8 mouse cellular contexts compared by ENCODE assay signal in the genomic region with DNA sequence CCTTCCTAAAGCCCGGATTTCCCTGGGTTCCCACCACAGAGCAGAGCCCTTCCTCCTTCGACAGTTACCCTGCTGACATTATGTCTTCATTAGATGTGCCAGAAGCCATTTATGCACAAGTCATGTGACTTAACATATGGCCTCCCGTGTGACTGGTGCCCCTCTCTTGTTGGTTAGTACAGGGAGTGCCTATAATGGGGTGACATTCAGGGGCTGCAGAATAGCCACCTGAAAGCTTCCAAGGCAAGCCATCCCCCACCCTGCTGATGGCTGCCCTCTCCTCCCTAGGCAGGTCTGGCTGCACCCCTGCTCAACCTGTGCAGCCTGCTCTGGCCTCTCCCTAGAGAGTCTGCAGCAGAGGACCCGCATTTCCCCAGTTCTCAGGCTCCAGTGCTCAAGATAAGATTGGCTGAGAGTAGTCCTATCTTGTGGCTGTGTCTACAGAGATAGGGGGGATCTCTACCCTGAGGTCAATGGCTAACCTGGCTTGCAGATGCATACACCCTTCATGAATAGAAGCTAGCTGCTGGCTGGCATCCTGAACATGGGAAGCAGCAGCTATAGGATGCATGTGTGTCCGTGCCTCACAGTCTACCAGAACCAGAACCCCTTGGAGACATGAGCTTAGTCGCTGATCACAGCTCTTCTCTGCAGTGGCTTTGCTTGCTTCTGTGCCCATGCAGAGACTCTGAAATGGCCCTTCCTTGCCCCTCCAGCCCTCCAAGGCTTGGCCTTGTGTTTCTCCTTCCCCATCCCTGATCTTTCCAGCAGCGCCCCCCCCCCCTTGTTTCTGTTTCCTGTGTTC. TPM values are rescaled to one million over a fixed set of nuclear protein-coding genes. Genes with fewer than 3 reads are reported as not detected.
DNase-seq lines count a peak whose midpoint lies in the region; ATAC-seq lines count a peak whose summit lies in the region.

No protein-coding gene starts in this region.

- peak overlapping the region; percentile 66 for H3K4me3 ChIP-seq in embryonic facial prominence, embryonic 13.5 days
- H3K4me3 ChIP-seq in intestine, embryonic 15.5 days (replicated peaks): peak overlapping the region; percentile 51
- peak overlapping the region; percentile 58; the same call in 1 of the 2 replicates for H3K4me3 ChIP-seq in neural tube, embryonic 12.5 days

- H3K4me2 ChIP-seq in embryonic facial prominence, embryonic 13.5 days: peak overlapping the region; percentile 92
- peak overlapping the region; percentile 83 for H3K4me2 ChIP-seq in intestine, embryonic 15.5 days (replicated peaks)
- peak overlapping the region; percentile 95 for H3K4me2 ChIP-seq in neural tube, embryonic 12.5 days (replicated peaks)

- peak; percentile 28 for DNase-seq in layer of hippocampus, adult 9-11 months
- no peak for DNase-seq in layer of hippocampus, postnatal 25 days (ENCODE audit: extremely low spot score in 1 of 2, low spot score in 1 of 2)
- DNase-seq in frontal cortex, postnatal 36 days (ENCODE audit: low spot score in 2 of 2): no peak
- DNase-seq in cerebellum, adult 8-10 months: no peak
- DNase-seq in kidney, postnatal 14 days: no peak

- H3K27ac ChIP-seq in embryonic facial prominence, embryonic 13.5 days: peak overlapping the region; percentile 82
- H3K27ac ChIP-seq in intestine, embryonic 15.5 days: peak overlapping the region; percentile 95
- no peak overlapping the region for H3K27ac ChIP-seq in neural tube, embryonic 12.5 days

- no peak for ATAC-seq in embryonic facial prominence, embryonic 13.5 days (ENCODE audit: insufficient number of reproducible peaks, insufficient read depth, low FRiP score, low TSS enrichment, low read depth)
- 0 out of 2 replicates have a peak, but pooled peaks have one; percentile 4 for ATAC-seq in intestine, embryonic 15.5 days
- no peak for ATAC-seq in neural tube, embryonic 12.5 days (ENCODE audit: low FRiP score, low read depth)

- peak overlapping the region; percentile 84 for H3K9ac ChIP-seq in embryonic facial prominence, embryonic 13.5 days
- H3K9ac ChIP-seq in intestine, embryonic 15.5 days: peak overlapping the region; percentile 90
- H3K9ac ChIP-seq in neural tube, embryonic 12.5 days: 0 out of 2 replicates have a peak overlapping the region, but pooled peaks have one; percentile 85

- peaks cover 74% of the 10 kb centered on the region for H3K4me1 ChIP-seq in embryonic facial prominence, embryonic 13.5 days
- peaks cover 76% of the 10 kb centered on the region for H3K4me1 ChIP-seq in intestine, embryonic 15.5 days (replicated peaks)
- peaks cover 35% of the 10 kb centered on the region for H3K4me1 ChIP-seq in neural tube, embryonic 12.5 days

- H3K9me3 ChIP-seq in embryonic facial prominence, embryonic 13.5 days: no peaks in the 10 kb centered on the region
- H3K9me3 ChIP-seq in intestine, embryonic 15.5 days: no peaks in the 10 kb centered on the region
- H3K9me3 ChIP-seq in neural tube, embryonic 12.5 days: no peaks in the 10 kb centered on the region

- no peaks in the 10 kb centered on the region for H3K27me3 ChIP-seq in embryonic facial prominence, embryonic 13.5 days
- H3K27me3 ChIP-seq in intestine, embryonic 15.5 days (replicated peaks): no peaks in the 10 kb centered on the region
- peaks cover 41% of the 10 kb centered on the region for H3K27me3 ChIP-seq in neural tube, embryonic 12.5 days (replicated peaks)

- H3K36me3 ChIP-seq in embryonic facial prominence, embryonic 13.5 days: peaks cover under 1% of the 10 kb centered on the region; the same call in 1 of the 2 replicates
- no peaks in the 10 kb centered on the region for H3K36me3 ChIP-seq in intestine, embryonic 15.5 days
- H3K36me3 ChIP-seq in neural tube, embryonic 12.5 days: no peaks in the 10 kb centered on the region

- 33% methylated on average over 7 of the region's 7 CpGs for WGBS in embryonic facial prominence, embryonic 13.5 days
- WGBS in intestine, embryonic 15.5 days: 37% methylated on average over 7 of the region's 7 CpGs
- 40% methylated on average over 7 of the region's 7 CpGs for WGBS in neural tube, embryonic 12.5 days

RNA-seq across cellular contexts. Expression of a gene that starts 1.3 kb away (rescaled TPM):
- total RNA-seq in layer of hippocampus, postnatal 25 days (2021): 10 to 100 TPM; 28.9 to 31.4 TPM
- polyA plus RNA-seq in embryonic facial prominence, embryonic 13.5 days (2015; fragmentation: Nextera tagmentation; extraction: Ambion mirVana): 13.7 and 16.0 TPM in 2 replicates
- polyA plus RNA-seq in intestine, embryonic 15.5 days (2015; fragmentation: Nextera tagmentation; extraction: Ambion mirVana): 20.3 and 21.4 TPM in 2 replicates
- 4.9 and 5.3 TPM in 2 replicates for polyA plus RNA-seq in neural tube, embryonic 12.5 days (2016; fragmentation: Nextera tagmentation; extraction: Ambion mirVana)

RNA-seq across cellular contexts. Expression of a gene that starts 36.5 kb away (rescaled TPM):
- 100 to 1,000 TPM in 1 of 2 experiments, 10 to 100 TPM in 1; 92.1 to 104 TPM for total RNA-seq in layer of hippocampus, postnatal 25 days (2021)
- 0.18 and 0.22 TPM in 2 replicates for polyA plus RNA-seq in embryonic facial prominence, embryonic 13.5 days (2015; fragmentation: Nextera tagmentation; extraction: Ambion mirVana)
- 0.10 and 0.29 TPM in 2 replicates for polyA plus RNA-seq in intestine, embryonic 15.5 days (2015; fragmentation: Nextera tagmentation; extraction: Ambion mirVana)
- 1.2 and 2.0 TPM in 2 replicates for polyA plus RNA-seq in neural tube, embryonic 12.5 days (2016; fragmentation: Nextera tagmentation; extraction: Ambion mirVana)

RNA-seq across cellular contexts. Expression of a gene that starts 36.8 kb away (rescaled TPM):
- total RNA-seq in layer of hippocampus, postnatal 25 days (2021): 1 to 10 TPM; 6.1 to 6.8 TPM
- 2.0 and 2.1 TPM in 2 replicates for polyA plus RNA-seq in embryonic facial prominence, embryonic 13.5 days (2015; fragmentation: Nextera tagmentation; extraction: Ambion mirVana)
- polyA plus RNA-seq in intestine, embryonic 15.5 days (2015; fragmentation: Nextera tagmentation; extraction: Ambion mirVana): 4.4 TPM in 2 replicates
- 3.9 and 5.3 TPM in 2 replicates for polyA plus RNA-seq in neural tube, embryonic 12.5 days (2016; fragmentation: Nextera tagmentation; extraction: Ambion mirVana)
